Mouse (Mus musculus): ENCODE measurements at regions not wholly inside any gene's neighbourhood (a gene's known extent, or its start where the extent isn't known, plus 50 kb on each side); places are given as distances from the start of the nearest gene placed in this dataset.

GRCm38 (mm10) chr6:52417439-52418124, 104.3 kb downstream of the Evx1 start:
- TF ChIP-seq EP300 (IDR thresholded peaks at IDR 0.05; ENCODE audit: low read depth) (no peak), CTCF (IDR thresholded peaks at IDR 0.05; ENCODE audit: low read depth) (no peak)
